Mouse (Mus musculus) fibroblast of lung, adult 2 months (primary cell): Measurements from ENCODE around the gene Gpalpp1.
A peak's percentile ranks its signal among the peaks of the same experiment; 100 is the strongest.

ENCODE experiments used
- DNase-seq: peaks from one replicate; pipeline ENCODE4 v3.0.0-alpha.2; 2011; ENCODE audit warnings: low read depth

Gpalpp1 gene

DNA sequence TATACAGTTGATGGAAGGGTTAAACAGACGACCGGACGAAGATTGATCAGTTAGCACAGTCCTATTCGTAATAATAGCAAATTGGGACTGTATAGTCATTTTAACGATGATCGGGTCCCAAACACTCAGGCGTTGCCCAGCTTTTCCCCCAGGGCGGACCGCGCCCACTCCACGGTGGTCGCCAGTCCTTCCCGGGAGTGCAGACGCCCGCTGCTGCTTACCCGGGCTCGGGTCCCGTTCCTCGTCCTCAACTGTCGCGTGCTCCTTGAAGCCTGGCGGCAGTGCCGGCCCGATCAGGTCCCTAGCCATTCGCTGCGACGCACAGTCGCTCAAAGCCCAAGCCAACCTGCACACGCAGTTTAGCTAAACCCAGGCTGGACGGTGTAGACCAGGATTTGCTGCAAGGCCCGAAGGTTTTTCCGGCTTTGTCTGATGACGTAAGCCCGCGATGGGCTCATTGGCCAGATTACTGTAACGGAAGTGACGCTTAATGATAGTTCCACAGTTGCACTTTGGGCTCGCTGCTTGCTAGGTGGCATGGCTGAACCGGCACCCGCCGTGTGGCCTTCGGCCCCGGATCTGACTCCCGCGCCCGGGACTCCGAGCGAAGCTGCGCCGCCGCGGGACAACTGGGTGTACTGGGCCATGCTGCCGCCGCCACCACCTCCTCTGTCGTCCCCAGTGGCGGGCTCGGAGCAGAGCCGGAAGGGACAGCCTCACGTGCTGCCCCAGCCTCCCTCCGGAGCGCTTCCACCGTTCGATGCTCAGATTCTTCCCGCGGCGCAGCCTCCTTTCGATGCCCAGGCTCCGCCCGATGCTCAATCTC is at the start of gene Gpalpp1, which contains the start of gene Nufip1:
TSS of gene Gpalpp1 (minus strand) at position 365 of the 826 bp plus-strand sequence.
TSS of gene Nufip1 (plus strand) at position 496 of the 826 bp plus-strand sequence.
- peak; percentile 91 for DNase-seq

DNA sequence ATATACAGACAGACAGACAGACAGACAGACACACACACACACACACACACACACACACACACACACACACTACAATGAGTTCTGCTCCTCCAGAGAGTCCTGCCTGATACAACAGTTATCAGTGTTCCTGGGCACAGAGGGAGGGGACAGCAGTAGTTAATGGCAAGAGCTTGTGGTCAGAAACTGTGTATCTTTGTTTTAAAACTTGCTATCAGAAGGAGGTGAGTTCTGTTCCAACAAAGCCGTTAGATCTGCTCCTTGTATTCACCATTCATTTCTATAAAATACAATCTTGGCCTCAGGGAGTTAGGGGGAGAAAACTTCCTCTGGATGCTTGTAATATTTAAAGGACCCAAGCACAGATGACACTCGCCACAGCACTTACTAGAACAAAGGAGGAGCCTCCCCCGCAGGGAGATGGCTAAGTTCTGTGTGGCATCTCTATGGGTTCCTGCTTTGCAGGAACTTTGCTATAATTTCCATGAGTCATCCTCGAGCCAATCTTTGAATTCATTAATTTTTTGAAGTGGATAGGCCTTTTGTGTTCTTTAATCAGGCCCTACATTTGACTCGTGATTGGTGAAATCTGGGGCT is 47.7 kb upstream of the Gpalpp1 start:
- DNase-seq: no peak

DNA sequence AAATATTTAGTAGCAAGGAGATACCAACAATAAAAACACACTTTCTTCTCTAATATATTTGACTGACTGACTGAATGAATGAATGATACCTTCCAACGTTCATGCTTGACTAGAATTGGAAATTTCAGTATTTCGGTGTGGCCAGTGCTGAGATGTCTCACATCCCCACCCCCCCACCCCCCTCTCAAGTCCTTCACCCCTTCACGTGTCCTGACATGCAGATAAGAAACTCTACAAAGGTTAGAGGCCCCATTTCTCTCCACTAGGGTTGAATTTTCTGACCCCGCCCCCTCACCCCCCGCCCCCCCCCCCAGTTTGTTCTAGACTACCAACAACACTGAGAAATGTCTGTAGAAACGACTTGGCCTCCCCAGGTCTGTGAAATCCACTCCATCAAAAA is 43.3 kb upstream of the Gpalpp1 start:
- no peak for DNase-seq

DNA sequence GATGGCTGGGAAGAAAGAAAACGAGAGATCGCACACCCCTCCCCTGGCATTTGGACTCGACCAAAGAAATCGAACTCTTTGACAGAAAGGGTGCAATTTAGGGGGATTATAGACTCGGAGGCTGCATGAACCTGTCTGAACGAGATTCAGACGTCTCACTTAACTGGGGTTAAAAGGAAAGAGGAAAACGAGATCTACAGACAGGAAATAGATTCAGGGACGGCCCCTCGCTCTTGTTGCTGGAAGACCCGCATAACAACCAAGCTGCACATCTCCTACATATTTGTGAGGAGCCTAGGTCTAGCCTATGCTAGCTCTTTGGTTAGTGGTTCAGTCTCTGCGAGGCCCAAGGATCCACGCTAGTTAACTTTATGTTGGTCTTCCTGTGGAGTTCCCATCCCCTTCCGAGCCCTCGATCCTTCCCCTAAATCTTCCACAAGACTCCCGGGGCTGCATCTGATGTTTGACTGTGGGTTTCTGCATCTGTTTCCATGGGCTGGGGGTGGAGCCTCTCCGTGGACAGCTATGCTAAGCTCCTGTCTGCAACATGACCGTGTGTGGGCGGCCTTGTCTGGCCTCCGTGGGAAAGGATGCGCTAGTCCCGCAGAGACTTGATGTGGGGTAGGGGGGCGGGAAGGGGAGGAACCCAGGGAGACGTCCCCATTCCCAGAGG is 42.6 kb upstream of the Gpalpp1 start:
- DNase-seq: peak; percentile 31

DNA sequence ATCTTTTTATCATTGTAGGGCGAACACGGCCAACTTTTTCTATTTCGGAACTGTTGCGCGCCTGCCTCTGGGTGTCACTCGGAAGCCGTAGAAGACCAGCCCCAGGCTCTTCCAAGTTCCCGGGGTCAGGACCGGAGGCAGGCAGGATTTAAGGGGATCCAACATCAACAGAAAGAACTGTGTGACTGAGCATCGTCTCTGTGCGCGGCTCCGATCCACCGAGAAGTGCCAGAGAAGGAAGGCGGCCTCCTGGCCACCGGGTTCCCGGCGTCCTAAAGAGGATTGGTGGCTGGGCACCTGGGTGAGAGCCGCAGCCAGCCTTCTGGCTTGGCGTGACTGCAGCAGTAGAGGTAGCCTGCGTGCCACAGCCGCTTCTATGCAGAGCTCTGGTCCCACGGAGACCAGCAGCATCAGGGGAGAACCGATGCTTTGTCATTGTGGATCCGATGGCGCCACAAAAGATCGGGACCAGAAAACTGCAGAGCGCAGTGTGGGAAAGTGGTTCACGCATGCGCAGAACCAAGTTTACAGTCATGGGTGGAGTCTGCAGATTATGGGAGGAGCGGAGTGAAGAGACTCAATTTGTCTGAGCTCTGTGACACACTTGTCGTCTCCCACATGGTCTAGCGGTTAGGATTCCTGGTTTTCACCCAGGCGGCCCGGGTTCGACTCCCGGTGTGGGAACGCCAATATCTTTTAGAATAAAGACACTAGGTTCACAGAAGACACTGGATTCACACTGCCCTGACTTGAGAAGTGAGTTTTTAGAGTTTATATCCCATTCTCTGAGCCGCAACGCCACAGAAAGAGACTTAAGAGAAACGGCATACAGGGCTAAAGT is 41.8 kb upstream of the Gpalpp1 start:
- peak; percentile 91 for DNase-seq

DNA sequence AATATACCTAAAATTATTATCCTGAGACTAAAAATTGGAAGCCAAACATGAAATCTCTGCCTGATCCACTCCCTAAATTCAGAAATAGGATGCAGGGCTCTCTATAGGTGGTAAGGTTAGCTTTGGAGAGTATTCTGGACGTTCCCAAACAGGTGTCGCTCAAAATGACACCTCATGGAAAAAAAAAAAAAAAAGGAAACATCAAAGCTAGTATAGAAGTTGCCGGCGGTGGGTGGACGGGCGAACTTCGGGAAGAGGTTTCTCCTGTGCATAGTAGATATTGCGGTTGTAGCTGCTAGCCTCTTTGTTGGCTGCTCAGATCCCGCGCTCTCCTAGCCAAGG is 41.2 kb upstream of the Gpalpp1 start:
- DNase-seq: no peak

DNA sequence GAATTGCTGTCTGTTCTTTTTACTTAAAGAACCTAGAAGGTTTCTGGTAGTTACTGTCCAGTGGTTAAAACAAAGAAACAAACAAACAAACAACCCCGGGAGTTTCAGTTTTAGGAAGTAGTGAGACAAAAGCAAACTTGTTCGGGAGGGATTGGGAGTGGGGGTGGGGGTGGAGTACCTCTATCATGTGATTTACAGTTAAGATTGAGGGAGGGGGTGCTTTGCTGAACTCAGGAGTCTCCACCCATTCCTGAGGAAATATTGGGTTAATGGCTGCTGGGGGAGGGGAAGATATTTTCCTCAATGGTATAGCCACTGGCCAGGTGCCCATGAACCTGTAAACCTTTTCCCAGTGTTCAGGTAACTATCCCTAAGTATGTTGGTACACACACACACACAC is 40.5 kb upstream of the Gpalpp1 start:
- no peak for DNase-seq

DNA sequence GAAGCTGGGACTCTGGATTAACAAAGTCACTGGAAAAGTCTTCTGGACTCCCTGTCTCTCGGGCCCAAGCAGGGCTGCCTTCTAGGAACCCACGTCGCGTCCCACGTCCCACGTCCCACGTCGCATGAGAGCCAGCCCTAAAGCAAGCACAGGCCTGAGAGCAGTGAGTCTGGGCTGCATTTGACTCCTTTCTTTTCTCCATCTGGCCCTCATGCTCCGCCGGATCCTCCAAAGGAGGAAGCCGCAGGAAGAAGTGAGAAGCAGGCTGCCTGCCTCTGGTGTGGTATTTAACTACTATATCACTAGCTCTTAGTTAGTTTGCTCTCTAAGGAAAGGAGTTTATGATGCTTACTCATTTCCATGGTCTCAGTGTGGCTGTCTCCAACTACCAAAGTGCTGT is 39.9 kb upstream of the Gpalpp1 start:
- DNase-seq: no peak

DNA sequence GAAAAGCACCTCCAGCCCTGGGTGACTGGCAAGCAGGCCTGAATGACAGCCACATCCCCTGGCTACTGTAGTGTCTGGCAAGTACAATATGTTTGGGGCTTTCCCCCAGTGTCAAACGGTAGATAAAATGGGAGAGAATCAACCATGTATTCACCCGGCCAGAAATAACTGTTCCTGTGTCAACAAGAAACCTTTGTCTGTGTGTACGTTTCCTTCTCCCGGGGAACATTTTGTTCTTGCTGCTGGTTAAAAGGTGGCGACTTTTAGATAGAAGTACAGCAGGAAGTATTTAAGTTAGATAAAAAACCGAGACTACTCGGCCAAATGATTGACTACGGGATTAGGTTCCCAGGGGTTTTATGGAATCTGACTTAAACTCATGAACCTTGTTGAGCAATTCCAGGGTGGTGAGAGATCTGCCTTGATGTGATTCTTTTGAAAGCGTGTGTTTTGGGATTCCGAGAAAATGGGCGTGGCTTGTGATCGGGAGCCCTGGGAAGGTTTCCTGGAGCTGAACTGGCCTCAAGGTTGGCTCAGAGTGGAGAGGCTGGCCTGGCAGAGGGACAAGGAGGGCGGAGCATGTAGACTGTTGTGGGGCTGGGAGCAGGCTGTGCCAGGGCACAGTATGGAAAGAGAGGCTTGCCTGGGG is 39.1 kb upstream of the Gpalpp1 start:
- peak; percentile 98 for DNase-seq

DNA sequence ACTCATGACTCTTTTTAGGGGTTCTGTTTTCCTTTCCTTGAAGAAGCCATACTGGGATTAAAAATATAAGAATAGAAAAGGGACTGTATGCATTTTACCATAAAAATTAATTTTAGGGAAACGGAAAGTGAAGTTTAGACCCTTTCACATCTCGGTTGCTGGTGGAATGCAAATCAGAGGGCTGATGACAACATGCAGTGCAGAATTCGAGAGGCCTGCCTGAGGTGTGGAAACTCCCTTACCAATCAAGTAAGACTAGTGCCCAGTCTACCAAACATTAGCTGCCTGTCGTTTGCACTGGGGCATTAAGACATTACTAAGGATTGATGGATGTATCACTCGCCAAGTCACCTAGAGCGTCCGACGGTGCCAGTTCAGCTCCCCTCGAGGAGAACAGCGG is 37.7 kb upstream of the Gpalpp1 start:
- DNase-seq: no peak

DNA sequence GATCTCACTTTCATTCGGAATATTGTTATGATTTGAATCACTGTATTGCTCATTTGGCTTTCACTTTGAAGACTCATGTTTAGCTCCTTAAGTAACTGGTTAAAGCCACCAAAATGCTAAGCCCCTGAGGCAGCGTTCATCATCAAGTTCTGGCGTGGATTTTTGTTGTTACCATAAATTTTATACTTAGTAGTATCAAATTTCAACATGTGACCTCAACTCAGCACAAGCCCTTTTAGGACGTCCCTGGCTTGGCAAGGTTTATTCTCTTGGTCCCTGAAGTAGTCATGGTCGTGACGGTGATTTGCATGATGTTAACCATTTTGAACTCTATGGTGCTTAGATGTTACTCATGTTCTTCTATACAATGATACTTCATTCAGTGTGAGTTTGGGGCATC is 36.5 kb upstream of the Gpalpp1 start:
- peak; percentile 22 for DNase-seq

DNA sequence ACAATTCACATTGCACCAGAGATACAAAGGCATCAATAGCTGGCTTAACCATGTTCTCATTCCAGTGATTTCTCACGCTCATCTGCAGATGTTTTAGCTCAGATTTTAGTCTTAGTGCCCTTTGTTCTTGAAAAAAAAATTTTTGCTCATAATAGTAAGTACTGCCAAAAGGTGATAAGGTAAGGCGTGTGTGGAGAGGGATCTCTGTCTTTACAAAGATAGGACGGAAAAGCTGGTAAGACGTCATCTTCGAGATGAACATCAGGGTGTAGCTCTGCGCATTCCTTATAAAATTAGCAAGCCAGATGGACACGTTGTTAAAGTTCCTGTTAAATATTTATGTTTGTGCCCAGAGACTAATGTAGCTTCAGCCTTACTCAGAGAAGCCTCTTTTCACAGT is 35.3 kb upstream of the Gpalpp1 start:
- DNase-seq: no peak

DNA sequence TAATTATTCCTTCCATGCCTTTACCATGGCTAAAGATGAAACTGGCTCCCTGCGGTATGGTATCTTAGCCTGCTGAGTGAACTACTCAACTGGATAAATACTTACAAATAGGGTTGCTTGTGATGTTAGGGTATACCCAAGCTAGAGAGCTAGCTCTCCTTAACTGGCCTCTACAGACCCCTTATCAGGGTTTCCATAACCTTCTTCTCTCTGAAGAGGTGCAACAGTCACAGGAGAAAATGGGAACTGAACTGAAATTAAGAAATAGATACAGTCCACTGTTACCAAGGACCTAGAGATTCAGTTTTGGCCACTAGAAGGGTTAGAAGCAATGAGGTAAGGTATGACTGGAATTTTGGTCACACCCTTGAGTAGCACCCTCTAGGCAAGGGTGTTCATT is 34.7 kb upstream of the Gpalpp1 start:
- no peak for DNase-seq

DNA sequence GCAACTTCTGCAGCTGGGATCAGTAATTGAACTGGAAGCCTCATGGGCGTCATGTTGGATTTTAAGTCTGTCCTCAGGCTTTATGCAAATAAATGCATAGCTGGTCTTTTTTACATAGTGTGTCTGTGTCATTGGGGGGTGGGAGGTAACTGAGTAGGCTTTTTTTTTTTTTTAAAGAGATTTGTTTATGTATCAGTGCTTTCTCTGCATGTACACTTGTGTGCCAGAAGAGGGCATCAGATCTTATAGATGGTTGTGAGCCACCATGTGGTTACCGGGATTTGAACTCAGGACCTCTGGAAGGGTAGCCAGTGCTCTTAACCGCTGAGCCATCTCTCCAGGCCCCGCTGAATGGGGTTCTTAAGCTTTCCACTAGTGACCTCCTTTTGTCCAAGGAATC is 24.4 kb upstream of the Gpalpp1 start:
- DNase-seq: no peak

DNA sequence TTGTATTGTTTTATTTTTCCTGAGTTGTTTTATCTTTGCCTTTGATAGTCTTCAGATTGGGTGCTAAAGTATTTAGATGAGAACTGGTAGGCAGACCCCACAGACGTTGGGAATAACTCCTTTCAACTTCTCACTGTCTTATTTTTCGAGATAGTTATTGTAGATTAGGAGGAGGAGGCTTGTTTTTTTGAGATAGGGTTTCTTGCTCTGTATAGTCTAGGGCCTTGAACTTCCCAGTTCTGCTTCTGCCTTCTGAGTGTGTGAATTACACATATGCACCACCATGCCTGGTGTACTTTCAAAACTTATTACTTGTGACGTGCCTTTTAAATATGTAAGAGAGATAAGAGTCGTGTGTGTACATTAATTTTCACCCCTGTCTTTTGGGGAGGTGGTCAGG is 17.6 kb upstream of the Gpalpp1 start:
- no peak for DNase-seq

DNA sequence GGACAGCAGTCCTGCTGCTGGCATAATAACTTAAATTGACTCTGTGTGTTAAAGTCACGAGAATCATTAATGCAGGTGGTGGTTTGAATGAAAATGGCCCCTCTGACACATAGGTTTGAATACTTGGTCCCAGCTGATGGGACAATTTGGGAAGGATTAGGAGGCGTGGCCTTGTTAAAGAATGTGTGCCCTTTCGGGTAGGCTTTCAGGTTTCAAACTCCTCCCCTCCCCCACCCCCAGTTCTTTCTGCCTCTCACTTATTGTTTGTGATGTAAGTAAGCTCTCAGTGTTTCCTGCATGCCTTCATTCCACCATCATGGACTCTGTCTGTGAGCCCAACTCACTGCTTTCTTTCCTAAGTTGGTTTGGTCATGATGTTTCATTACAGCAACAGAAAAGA is 16.8 kb upstream of the Gpalpp1 start:
- no peak for DNase-seq

DNA sequence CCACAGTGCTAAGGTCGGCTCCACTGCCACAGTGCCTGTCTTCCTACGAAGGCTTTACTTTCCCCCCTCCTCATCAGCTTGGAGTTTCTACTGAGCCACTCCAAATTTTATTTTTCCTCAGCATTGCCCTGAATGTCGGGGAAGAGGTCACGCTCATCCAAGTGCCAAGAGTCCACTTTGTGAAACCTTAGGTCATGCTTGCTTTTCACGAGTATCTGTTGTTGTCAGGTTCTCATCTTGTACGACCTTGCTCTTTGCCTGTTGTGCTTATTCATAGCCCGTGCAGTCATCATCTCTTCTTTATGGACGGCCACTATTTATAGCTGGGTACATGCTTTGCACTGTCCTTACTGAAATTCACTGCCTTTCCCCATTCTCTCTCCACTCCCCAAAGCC is 12.1 kb upstream of the Gpalpp1 start:
- no peak for DNase-seq

DNA sequence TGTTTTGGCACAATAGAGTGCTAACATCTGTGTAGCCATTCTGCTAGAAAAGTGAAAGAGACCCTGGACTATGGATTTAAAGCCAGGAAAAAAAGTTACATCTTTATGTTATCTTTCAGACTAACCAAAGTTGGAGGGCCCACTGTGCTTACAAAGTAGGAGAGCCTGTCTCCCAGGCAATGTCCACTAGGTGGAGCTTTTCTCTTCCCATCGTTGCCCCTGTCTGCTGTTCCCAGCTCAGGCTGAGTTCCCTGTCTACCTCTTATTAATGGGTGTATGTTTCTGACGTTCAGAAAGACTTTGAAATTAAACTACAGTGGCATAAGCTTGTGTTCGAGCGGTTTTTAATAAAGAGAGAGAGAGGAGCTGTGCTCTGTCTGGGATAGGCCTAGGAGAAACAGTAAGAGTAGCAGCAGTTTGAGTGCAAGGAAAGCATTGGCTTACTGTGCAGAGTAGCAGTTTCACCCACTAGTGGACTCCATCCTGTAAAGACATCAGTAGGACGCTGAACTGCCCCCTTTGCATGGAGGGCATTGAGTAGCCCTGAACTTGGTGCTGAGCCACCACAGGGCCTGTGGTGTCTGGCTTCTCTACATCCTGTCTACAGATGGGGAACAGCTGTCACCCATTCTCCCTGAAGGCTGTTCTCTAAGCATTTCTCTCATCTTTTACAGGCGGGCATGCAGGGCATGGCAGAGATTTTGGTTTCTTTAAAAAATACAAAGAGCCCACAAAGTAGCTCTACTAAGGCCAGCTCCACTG is 11.5 kb upstream of the Gpalpp1 start:
- no peak for DNase-seq

DNA sequence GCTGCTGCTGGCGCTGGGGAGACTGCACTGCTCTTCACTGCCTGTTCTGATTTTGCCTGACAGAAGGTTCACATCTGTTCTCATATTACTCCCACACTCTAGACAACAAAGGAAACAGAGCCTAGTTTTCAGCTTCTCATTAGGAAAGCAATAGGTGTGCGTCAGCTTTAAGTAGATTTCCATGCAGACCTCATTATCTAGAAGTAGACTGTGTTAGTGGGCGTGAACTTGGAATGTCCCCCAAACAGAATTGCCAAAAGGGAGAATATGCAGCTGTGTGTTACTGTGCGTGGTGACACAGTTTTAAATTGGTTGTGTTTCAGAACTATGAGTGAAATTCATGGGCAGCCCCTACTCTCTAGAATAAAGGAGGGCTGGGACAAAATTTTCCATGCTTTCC is 9.9 kb upstream of the Gpalpp1 start:
- DNase-seq: no peak

DNA sequence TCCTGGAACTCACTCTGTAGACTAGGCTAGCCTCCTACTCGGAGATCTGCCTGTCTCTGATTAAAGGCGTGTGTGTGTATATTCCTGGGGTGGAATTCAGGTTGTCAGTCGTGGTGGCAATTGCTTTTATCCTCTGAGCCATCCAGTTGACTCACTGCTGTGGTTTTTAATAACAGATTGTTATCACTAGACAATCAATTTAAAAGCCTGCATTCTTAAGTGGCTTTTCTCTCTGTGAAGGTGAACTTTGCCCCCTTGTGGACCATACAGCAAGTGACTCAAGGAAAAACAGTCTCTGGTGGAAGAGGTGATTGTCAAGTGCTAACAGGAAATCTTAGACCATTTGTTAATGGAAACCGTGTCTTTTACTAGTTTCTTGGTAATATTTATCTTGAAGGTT is 8.4 kb upstream of the Gpalpp1 start:
- no peak for DNase-seq

DNA sequence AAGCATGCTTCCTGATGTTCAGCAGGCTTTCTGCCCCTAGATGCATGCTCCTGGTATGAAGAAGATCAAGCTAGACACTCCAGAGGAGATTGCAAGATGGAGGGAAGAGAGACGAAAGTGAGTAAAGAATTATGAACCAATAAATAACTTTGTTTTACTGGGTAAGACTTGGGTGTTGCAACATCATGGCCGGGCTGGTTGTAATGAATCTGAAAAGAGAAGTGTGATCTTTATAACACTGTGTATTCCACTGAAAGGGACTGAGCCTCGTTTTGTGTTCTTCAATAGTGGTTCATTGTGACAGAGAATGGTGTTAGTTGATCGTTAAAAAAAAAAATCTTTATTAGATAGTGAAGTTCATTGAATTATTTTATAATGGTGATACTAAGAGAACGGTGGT is 5.2 kb upstream of the Gpalpp1 start:
- DNase-seq: no peak
